Comparison of ENCODE assay signal across 13 mouse cellular contexts in the genomic region with DNA sequence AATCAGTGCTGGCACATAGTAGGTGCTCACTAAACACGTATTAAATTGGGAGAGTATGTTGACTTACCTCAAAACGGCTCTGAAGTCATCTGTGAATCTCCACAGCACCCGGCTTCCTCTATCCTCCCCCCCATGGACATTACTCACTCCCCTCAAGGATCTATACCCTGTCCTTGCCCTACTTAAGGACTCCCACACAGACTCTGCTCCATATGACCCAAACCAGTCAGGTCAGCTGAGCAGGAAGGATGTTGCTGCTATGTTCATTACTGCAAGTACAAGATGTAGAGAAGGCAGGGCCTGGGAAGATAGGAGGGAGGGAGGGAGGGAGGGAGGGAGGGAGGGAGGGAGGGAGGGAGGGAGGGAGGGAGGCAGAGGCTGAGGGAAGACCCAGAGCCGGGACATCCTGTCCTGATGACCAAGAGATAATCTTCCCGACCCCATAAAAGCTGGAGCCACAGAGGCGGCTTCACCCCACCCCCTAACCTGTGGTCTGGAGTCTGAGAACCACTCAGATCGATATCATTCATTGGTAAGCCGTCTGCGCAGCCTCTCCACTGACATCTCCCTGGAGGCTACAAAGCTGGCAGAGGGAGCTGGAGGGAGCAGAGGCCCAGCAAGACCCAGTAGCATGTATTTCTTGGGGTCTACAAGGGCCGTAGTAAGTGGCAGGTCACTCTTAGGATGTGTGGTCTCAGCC.
A peak's percentile ranks its signal among the peaks of the same experiment; 100 is the strongest.
DNase-seq lines count a peak whose midpoint lies in the region; ATAC-seq and TF ChIP-seq lines count a peak whose summit lies in the region.
"Had no signal": no experiment of that assay in that cellular context is flagged by ENCODE, and none has a peak within 500 bp of the region (broad histone marks: within the 10 kb centered on the region; RNA-seq: fewer than 3 reads in every experiment).

No protein-coding gene starts in this region.

- H3K4me1 ChIP-seq in liver, postnatal 0 days (ENCODE audit: insufficient read depth) = no peaks in the 10 kb centered on the region
- peaks cover 35% of the 10 kb centered on the region for H3K4me1 ChIP-seq in embryonic facial prominence, embryonic 10.5 days

- no peak overlapping the region for H3K4me3 ChIP-seq in gastrocnemius, adult 2 months
- H3K4me3 ChIP-seq in liver, postnatal 0 days (ENCODE audit: low read depth, low read length) = no peak overlapping the region
- no peak overlapping the region for H3K4me3 ChIP-seq in embryonic facial prominence, embryonic 10.5 days
- H3K4me3 ChIP-seq: hindbrain, embryonic 13.5 days; layer of hippocampus, adult 2 months; liver, embryonic 15.5 days had no signal

- no peaks in the 10 kb centered on the region for H3K27me3 ChIP-seq in liver, postnatal 0 days (ENCODE audit: insufficient read depth, low read length)
- H3K27me3 ChIP-seq in embryonic facial prominence, embryonic 10.5 days (replicated peaks; ENCODE audit: low read depth, poor library complexity, severe bottlenecking) = no peaks in the 10 kb centered on the region
- H3K27me3 ChIP-seq: hindbrain, embryonic 13.5 days; liver, embryonic 15.5 days had no signal

- H3K36me3 ChIP-seq in liver, postnatal 0 days (replicated peaks; ENCODE audit: insufficient read depth, low read length) = no peaks in the 10 kb centered on the region
- H3K36me3 ChIP-seq in embryonic facial prominence, embryonic 10.5 days (replicated peaks) = peaks cover 4% of the 10 kb centered on the region; the same call in 1 of the 2 replicates
- H3K36me3 ChIP-seq: hindbrain, embryonic 13.5 days; liver, embryonic 15.5 days had no signal

- intact Hi-C loops in gastrocnemius, adult 2 months (cut with DNase I) = no loop called here

- H3K27ac ChIP-seq in gastrocnemius, adult 2 months = peak overlapping the region; percentile 20; the same call in 1 of the 2 replicates
- H3K27ac ChIP-seq in liver, postnatal 0 days (ENCODE audit: low read depth) = no peak overlapping the region
- no peak overlapping the region for H3K27ac ChIP-seq in embryonic facial prominence, embryonic 10.5 days (replicated peaks)
- H3K27ac ChIP-seq: layer of hippocampus, adult 2 months; liver, embryonic 15.5 days had no signal

- peak; percentile 34 for DNase-seq in gastrocnemius, adult 2 months
- DNase-seq in gastrocnemius, adult 18-20 months (ENCODE audit: low spot score) = no peak
- no peak for DNase-seq in liver, postnatal 0 days
- DNase-seq in liver = no peak
- peak; percentile 9 for DNase-seq in embryonic facial prominence, embryonic 10.5 days (ENCODE audit: low spot score)
- peak; percentile 25 to 64 for DNase-seq in kidney, postnatal 25 days
- no peak for DNase-seq in yolk sac, embryonic 10.5 days (ENCODE audit: low spot score)
- no peak for DNase-seq in right cerebral cortex, postnatal 25 days
- DNase-seq: embryo, embryonic 11 days; thymus, postnatal 25 days had no signal

- no peaks in the 10 kb centered on the region for H3K9me3 ChIP-seq in liver, postnatal 0 days (ENCODE audit: low read length)
- H3K9me3 ChIP-seq in embryonic facial prominence, embryonic 10.5 days = no peaks in the 10 kb centered on the region
- H3K9me3 ChIP-seq: hindbrain, embryonic 13.5 days; liver, embryonic 15.5 days had no signal

- H3K4me2 ChIP-seq in liver, postnatal 0 days (ENCODE audit: low read depth, low read length) = no peak overlapping the region
- H3K4me2 ChIP-seq: hindbrain, embryonic 13.5 days; liver, embryonic 15.5 days had no signal

- no peak for TF ChIP-seq CTCF in gastrocnemius, adult 2 months (IDR thresholded peaks at IDR 0.05)
- no peak for TF ChIP-seq CTCF in liver, postnatal 0 days (IDR thresholded peaks at IDR 0.05; ENCODE audit: low read depth)

- H3K9ac ChIP-seq in liver, postnatal 0 days (replicated peaks) = no peak overlapping the region
- H3K9ac ChIP-seq: hindbrain, embryonic 13.5 days; liver, embryonic 15.5 days had no signal

- no peak for TF ChIP-seq EP300 in liver, postnatal 0 days (IDR thresholded peaks at IDR 0.05; ENCODE audit: low read depth)

- 36% methylated on average over 10 of the region's 10 CpGs for WGBS in liver, postnatal 0 days (ENCODE audit: insufficient replicate concordance)
- WGBS in embryonic facial prominence, embryonic 10.5 days = 62% methylated on average over 10 of the region's 10 CpGs

- ATAC-seq in liver, postnatal 0 days = peak; percentile 47; the same call in 1 of the 2 replicates

Comparison
In these comparisons a context has a peak if more than half of its experiments do, and no peak if none do; other contexts are left out.
1. DNase-seq: peak in gastrocnemius, adult 2 months (single experiment), embryonic facial prominence, embryonic 10.5 days (single experiment) and kidney, postnatal 25 days (2 of 2); none in gastrocnemius, adult 18-20 months (single experiment), liver, postnatal 0 days (single experiment), liver (single experiment), yolk sac, embryonic 10.5 days (single experiment) and right cerebral cortex, postnatal 25 days (single experiment).